Mouse (Mus musculus) ovary, postnatal 36 days (tissue): ENCODE measurements around the gene Fam189a2.

Experiments used
- DNase-seq: peaks from one replicate; pipeline ENCODE4 v3.0.0; 2022; ENCODE audit warnings: low spot score, mixed read lengths

Fam189a2 gene

DNA sequence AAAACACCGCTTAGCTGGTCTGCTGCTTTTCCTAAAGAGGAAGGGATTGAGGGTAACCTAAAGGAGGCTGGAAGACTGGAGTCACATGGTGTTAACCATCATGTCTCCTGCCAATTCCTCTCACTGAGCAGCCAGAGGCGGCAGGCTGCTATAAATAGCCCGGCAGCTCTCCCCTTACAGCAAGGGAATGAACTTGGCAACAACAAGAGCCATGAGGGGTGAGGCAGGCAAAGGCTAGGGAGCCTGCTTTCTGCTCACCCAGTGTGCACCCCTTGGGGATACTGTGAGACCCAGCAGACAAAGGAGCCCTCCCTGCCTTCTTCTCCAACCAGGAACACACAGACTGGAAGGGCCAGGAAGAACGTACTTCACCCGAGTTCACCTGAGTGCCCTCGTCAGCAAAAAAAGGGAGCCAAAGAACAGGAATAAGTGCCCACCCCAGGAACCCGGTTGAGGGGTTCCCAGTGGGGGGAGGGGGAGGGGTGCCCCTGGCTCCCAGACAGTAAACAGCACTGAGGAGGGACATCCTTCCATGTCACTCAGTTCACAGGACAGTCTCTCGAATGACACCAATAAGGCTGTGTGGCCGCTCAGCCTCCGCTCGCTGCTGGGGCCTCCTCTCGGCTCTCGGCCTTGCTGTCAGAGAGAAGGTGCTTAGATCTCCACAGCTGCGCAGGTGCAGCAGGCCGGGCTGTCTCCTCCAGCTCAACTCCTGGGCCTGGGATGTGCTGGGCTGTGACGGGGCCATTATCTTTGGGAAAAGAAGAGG is 57.8 kb downstream of the Fam189a2 start:
- peak; percentile 44 for DNase-seq

- no peak for DNase-seq
These were observed 59.4 kb downstream of the Fam189a2 start for GRCm38 (mm10) chr19:23971391-23971790.

- DNase-seq: no peak
These were observed 60.4 kb downstream of the Fam189a2 start for GRCm38 (mm10) chr19:23970374-23970773.

DNA sequence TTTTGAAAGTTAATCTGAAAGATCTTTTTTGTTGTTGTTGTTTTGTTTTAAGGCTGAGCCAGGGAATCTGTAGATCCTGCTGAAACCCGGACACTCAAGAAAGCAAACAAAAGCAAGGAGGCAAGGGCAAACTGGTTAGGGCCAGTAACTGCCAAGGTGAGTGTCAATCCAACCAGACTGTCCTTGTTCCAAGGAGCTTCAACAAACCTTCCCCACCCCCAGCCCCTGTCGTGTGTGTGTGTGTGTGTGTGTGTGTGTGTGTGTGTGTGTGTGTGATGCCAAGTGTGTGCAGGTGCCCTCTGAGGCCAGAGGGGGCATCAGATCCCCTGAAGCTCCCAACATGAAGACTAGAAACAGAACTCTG is 62.0 kb downstream of the Fam189a2 start:
- no peak for DNase-seq

DNA sequence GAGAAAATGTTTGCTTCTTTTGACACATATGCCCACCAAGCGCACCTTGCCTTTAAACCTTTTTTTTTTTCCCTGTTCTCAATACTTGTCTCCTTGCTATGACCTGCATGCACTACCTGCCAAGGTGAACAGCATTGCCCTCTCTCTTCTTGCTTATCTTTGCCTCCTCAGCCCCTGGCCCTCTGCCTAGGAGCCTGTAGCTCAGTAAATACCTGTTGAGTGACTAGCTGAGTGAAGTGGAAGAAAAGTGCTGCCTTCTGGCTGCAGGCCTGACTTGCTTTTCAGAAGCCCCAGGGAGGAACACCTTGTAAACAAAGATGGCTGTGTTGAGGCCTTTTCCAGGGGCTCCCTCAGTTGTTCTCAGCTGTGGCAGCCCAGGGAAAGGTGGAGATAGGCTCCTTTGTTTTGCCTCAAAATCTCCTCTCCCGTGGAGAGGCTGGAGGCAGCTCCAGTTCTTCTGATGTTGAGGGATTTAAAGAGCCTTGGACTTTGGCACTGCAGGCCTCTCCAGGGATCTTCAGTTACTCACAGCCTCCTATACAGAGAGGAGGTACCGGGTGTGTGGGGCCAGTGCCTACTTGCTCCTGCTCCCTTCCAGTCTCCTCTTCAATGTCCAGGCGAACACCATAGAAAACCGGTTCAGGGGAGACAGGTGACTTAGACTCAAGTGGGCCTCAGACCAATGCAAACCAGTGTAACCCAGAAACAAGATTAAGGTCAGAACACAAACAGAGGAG is 62.5 kb downstream of the Fam189a2 start:
- no peak for DNase-seq

DNA sequence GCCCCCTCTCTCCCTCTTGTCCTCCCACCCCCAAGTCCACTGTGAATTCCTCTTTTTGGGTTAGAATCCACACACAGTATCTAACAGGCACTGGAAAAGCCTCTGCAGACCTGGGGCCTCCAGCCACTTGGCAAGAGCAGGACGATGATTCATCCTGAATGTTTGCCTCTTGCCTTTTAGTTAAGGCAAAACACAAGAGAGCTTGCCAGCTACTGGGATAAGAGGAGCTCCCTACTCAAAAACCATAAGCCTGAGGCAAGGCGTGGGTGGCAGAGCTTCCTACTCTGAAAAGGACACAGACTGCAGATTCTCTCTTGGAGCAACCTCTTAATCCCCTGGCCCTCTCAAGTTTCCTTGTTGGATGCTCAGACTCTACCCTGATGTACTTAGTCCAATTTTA is 63.7 kb downstream of the Fam189a2 start:
- peak; percentile 51 for DNase-seq

GRCm38 (mm10) chr19:23966376-23966775 is 64.4 kb downstream of the Fam189a2 start:
- no peak for DNase-seq

- no peak for DNase-seq
These were observed 66.4 kb downstream of the Fam189a2 start for GRCm38 (mm10) chr19:23964401-23964910.

- peak; percentile 74 for DNase-seq
These were observed 69.3 kb downstream of the Fam189a2 start for GRCm38 (mm10) chr19:23961516-23961915.

GRCm38 (mm10) chr19:23960831-23961447 is 69.9 kb downstream of the Fam189a2 start:
- no peak for DNase-seq

DNA sequence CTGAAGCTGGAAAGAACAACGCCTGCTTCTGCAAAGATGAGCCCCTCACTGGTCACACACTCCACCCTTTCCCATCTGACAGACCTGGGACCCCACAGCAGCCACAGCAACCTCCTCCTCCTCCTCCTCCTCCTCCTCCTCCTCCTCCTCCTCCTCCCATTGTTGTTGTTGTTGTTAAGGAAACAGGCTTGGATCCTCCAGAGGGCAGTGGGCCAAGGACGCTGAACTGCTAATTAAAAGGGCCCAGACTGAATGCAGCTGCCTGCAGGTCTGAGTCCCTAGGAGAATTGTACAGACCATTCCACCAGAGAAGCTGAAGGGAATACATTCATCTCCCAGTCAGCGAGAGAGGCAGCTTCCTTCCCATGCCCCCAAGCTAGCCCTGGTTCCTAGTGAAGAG is 70.5 kb downstream of the Fam189a2 start:
- peak; percentile 46 for DNase-seq

- DNase-seq: peak; percentile 39
These were observed 70.9 kb downstream of the Fam189a2 start for GRCm38 (mm10) chr19:23959870-23960269.

DNA sequence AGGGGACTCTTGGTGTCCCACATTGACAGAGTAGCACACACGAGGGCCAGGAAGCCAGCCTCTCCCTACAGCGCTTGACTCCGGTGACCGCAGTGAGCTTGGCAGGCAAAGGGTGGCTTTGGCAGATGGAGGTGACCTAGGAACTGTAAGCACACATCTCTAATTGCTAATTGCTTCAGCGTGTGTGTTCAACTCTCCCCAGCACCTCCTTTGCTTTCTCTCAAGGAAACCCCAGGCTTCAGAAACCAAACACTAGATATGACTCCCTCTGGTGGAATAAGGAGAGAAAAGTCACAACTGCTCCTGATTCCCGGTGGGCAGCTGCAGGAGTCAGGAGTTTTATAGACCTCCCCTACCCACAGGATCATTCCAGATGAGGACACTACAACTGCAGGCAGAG is 71.9 kb downstream of the Fam189a2 start:
- DNase-seq: no peak

- DNase-seq: no peak
These were observed 73.3 kb downstream of the Fam189a2 start for GRCm38 (mm10) chr19:23957563-23957962.

DNA sequence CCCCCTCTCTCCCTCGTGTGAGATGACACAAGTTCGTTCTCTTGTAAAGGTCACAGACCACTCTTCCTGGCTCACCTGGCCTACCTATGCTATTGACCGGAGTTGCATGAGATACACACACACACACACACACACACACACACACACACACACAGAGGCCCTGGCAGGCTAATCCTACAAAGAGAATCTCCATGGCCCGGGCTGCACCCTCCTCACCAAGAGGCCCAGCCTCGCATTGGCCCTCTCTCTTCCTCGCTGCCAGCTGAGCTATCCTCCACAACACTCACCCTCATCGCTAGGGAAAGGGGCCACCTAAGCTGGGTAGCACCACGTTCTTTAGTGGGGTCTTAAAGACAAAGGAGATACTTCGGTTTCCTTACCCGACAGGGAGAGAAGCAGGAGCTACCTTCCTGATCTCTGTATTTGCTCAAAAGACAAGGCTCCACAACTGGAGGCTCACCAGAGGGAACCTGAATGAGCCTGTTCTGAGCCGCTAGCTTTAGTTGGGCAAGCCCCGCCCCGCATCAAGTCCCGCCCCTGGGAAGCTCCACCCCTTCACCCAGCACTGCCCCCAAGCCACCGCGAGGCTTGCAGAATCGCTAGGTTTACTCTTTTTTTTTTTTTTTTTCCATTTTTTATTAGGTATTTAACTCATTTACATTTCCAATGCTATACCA is 74.4 kb downstream of the Fam189a2 start:
- peak; percentile 35 for DNase-seq

DNA sequence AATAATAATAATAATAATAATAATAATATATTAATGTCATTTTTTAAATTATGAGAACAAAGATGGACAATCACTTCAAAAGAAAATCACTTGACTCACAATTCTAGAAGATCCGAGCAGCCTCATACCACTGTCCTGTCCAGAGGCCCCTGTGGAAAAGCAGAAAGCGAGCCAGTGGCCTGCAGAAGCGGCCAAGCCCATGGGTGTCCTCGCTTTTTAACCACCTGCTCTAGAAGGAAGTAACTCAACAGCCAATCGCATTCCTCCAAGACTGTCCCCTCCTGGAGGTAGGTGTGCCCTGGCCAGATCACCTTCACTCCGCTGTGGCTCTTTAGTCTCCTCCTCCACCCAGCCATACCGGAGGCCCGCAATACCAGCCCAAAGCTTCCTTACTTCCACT is 75.4 kb downstream of the Fam189a2 start:
- no peak for DNase-seq

- no peak for DNase-seq
These were observed 82.4 kb downstream of the Fam189a2 start for GRCm38 (mm10) chr19:23948301-23949000.

DNA sequence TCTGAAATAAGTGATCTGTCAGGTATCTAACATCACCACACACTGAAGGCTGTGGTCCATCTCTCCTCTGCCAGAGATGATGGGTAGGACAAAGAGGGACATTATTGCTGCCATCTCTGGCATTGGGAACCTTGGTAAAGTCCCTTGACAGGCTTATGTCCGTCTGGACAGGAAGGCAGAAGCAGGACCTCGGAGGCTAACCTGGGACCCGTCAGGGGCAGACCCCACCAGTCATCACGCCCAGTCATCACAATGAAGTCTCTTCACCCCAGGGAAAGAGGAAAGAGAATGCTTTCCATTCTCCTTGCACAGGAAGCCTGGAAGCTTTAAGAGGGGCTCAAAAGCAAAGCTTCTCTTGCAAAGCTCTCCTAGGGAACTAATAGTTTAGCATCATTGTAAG is 82.9 kb downstream of the Fam189a2 start:
- no peak for DNase-seq

DNA sequence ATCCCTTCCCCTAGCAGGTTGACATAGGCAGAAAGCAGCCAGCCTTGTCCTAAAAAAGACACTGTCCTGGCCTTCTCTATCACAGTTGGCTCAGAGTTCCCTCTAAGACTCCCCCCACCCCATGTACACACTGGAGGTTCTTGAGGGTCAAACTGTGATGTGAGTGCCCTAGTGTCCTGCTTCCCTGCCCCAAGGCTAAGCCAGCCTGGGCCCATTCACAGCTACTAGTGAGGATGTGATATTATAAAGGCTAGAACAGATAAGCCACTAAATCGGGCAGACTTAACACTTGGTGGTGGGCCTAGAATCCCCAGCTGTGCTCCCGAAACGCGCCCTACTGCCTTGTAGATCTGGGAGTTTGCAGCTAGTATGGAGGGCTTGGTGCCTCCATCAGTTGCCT is 84.1 kb downstream of the Fam189a2 start:
- no peak for DNase-seq

DNA sequence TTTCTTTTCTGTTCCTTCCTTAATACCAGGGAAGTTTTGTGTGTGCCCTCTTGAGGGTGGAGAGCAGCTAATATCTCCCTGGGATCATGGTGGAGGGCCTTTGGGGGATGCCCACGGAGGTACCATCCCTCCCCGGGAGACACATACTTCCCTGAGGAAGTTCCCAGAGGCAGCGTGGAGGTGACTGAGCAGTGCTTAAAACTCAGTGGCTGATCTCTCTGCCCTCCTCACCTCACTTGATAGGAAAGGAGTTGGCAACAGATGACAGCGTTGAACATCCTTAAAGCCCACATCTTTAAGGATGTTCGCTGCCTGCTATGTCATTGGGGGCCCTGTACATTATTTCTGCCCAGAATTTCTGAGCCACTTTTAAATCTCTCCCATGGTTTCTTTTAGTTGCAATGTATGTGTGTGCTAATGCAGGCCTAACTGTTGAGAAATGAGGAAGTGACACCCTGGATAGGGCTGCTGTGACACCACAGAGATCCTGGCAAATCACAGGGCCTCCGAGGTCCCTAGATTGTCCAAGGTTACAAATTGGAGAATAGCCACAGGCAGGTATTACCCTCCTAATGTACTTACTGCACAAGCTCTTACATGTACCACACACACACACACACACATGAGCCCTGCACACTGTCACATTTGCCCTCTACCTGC is 84.7 kb downstream of the Fam189a2 start:
- no peak for DNase-seq

DNA sequence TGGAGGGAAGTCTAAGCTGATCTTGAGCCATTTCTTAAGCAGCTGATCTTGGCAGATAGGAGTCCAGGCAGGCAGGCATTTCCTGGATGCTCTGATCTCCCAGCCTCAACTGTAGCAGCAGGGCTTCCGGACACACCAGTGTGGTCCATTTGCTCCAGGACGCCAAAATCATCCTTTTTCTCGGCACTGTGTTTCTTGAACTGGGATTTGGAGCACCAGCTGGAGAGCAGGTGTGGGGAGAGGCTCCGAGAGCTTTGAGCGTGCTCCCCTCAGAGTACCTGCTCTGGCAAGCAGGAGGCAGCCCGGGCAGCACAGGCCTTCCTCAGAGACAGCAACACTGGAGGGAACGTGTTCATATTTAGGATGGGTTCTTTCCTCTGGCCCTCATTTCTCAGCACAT is 87.9 kb downstream of the Fam189a2 start:
- DNase-seq: no peak
